Mouse (Mus musculus): ENCODE measurements around the gene Ikzf3. TPM values are rescaled to one million over a fixed set of nuclear protein-coding genes. Genes with fewer than 3 reads are reported as not detected.

Ikzf3 gene
- total and polyA plus RNA-seq, 2 experiments = 0.37 to 1.1 TPM

- no peak for DNase-seq (ENCODE audit: extremely low read depth, low read depth, low spot score)
- Histone ChIP-seq H3K36me3 (ENCODE audit: control insufficient read depth, insufficient read depth, low read length) (no peaks in the 10 kb centered on the region), H3K4me1 (ENCODE audit: control insufficient read depth, insufficient read depth, low read length) (no peaks in the 10 kb centered on the region), H3K27ac (replicated peaks; ENCODE audit: insufficient read depth, low read depth, low read length) (no peak overlapping the region), H3K79me2 (ENCODE audit: control insufficient read depth, insufficient read depth, low read length) (no peaks in the 10 kb centered on the region), H3K27me3 (ENCODE audit: control insufficient read depth, insufficient read depth, low read length) (peaks cover 3% of the 10 kb centered on the region; the same call in 1 of the 2 replicates), H3K4me3 (ENCODE audit: insufficient read depth, low read depth, low read length) (no peak overlapping the region), H3K9ac (ENCODE audit: low read depth, low read length) (no peak overlapping the region)
- WGBS = 89% methylated on average over 12 of the region's 12 CpGs
- no peak for TF ChIP-seq CTCF (IDR thresholded peaks at IDR 0.05; ENCODE audit: low read depth, low read length)
- no peak for TF ChIP-seq POLR2A (IDR thresholded peaks at IDR 0.05; ENCODE audit: extremely low read depth, insufficient read depth, low read length)
Observed at GRCm38 (mm10) chr11:98479940-98480497, 65.8 kb downstream of the Ikzf3 start.

GRCm38 (mm10) chr11:98479026-98479939, 66.5 kb downstream of the Ikzf3 start:
- no peak for DNase-seq (ENCODE audit: extremely low read depth, low read depth, low spot score)
- Histone ChIP-seq H3K4me1 (ENCODE audit: control insufficient read depth, insufficient read depth, low read length) (no peaks in the 10 kb centered on the region), H3K4me3 (ENCODE audit: insufficient read depth, low read depth, low read length) (no peak overlapping the region), H3K9ac (ENCODE audit: low read depth, low read length) (no peak overlapping the region), H3K36me3 (ENCODE audit: control insufficient read depth, insufficient read depth, low read length) (no peaks in the 10 kb centered on the region), H3K27ac (replicated peaks; ENCODE audit: insufficient read depth, low read depth, low read length) (no peak overlapping the region), H3K79me2 (ENCODE audit: control insufficient read depth, insufficient read depth, low read length) (no peaks in the 10 kb centered on the region), H3K27me3 (ENCODE audit: control insufficient read depth, insufficient read depth, low read length) (peaks cover 3% of the 10 kb centered on the region; the same call in 1 of the 2 replicates)
- TF ChIP-seq CTCF (IDR thresholded peaks at IDR 0.05; ENCODE audit: low read depth, low read length) = no peak
- no peak for TF ChIP-seq POLR2A (IDR thresholded peaks at IDR 0.05; ENCODE audit: extremely low read depth, insufficient read depth, low read length)
- WGBS = 74% methylated on average over 13 of the region's 13 CpGs

DNA sequence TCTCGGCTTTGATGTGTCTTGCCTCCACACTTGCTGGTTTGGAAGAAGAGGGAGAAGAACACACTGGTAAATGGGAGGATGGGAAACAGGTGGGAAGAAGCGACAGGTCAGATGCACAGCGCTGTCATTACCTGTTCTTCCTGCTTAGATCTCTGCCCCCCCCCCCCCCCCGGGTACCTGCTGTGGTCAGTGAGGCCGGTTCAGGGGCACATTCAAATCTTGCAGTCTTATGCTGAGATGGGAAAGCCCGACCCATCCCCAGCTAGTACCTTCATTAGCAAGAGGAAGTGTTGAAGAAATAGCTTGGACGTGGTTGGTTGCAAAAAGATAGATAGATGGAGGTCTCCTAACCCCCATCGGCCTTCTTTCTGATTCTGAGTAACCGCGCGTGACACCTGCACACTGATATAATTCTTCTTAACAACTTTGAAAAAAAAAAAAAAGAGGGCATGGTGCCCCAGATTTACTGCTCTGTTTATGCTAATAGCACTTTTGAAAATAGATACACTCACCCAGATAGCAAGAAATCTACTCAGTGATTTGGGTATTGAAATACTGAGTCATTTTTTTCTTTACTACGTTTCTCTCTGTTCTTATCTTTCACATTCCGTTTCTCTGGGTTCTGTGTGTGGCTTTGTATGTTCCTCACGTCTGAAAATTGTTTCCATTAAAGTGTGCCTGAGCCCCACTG, 68.7 kb downstream of the Ikzf3 start:
- no peaks in the 10 kb centered on the region for H3K36me3 ChIP-seq (ENCODE audit: control insufficient read depth, insufficient read depth, low read length)
- no peak overlapping the region for H3K27ac ChIP-seq (replicated peaks; ENCODE audit: insufficient read depth, low read depth, low read length)
- H3K79me2 ChIP-seq (ENCODE audit: control insufficient read depth, insufficient read depth, low read length) = no peaks in the 10 kb centered on the region
- TF ChIP-seq POLR2A (IDR thresholded peaks at IDR 0.05; ENCODE audit: extremely low read depth, insufficient read depth, low read length) (no peak), CTCF (IDR thresholded peaks at IDR 0.05; ENCODE audit: low read depth, low read length) (no peak)
- H3K27me3 ChIP-seq (ENCODE audit: control insufficient read depth, insufficient read depth, low read length) = peaks cover 3% of the 10 kb centered on the region; the same call in 1 of the 2 replicates
- H3K9ac ChIP-seq (ENCODE audit: low read depth, low read length) = no peak overlapping the region
- DNase-seq (ENCODE audit: extremely low read depth, low read depth, low spot score) = no peak
- 72% methylated on average over 14 of the region's 14 CpGs for WGBS
- no peak overlapping the region for H3K4me3 ChIP-seq (ENCODE audit: insufficient read depth, low read depth, low read length)
- no peaks in the 10 kb centered on the region for H3K4me1 ChIP-seq (ENCODE audit: control insufficient read depth, insufficient read depth, low read length)

DNA sequence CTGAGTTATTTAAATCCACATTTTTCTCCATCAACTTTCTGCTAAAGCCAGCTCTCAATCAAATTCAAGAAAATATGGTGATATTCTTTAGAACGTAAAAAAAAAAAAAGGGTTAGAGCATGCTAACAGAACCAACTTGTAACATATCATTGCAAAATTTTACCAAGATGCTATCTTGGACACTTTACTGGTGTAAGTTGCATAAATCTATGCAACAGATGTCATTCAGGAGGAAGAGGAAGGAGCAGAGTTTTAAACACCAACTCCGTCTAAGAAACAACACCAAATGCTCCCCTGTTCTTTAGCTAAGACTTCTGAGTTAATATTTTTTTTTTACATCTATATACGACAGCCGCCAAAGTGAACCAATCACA, 69.4 kb downstream of the Ikzf3 start:
- 81% methylated on average over 4 of the region's 4 CpGs for WGBS
- TF ChIP-seq CTCF (IDR thresholded peaks at IDR 0.05; ENCODE audit: low read depth, low read length) (no peak), POLR2A (IDR thresholded peaks at IDR 0.05; ENCODE audit: extremely low read depth, insufficient read depth, low read length) (no peak)
- Histone ChIP-seq H3K4me3 (ENCODE audit: insufficient read depth, low read depth, low read length) (no peak overlapping the region), H3K27me3 (ENCODE audit: control insufficient read depth, insufficient read depth, low read length) (peaks cover 3% of the 10 kb centered on the region; the same call in 1 of the 2 replicates), H3K4me1 (ENCODE audit: control insufficient read depth, insufficient read depth, low read length) (no peaks in the 10 kb centered on the region), H3K9ac (ENCODE audit: low read depth, low read length) (no peak overlapping the region), H3K36me3 (ENCODE audit: control insufficient read depth, insufficient read depth, low read length) (no peaks in the 10 kb centered on the region), H3K79me2 (ENCODE audit: control insufficient read depth, insufficient read depth, low read length) (no peaks in the 10 kb centered on the region), H3K27ac (replicated peaks; ENCODE audit: insufficient read depth, low read depth, low read length) (no peak overlapping the region)
- no peak for DNase-seq (ENCODE audit: extremely low read depth, low read depth, low spot score)

GRCm38 (mm10) chr11:98475630-98476433, 70.0 kb downstream of the Ikzf3 start:
- no peak for DNase-seq (ENCODE audit: extremely low read depth, low read depth, low spot score)
- H3K27ac ChIP-seq (replicated peaks; ENCODE audit: insufficient read depth, low read depth, low read length) = no peak overlapping the region
- no peak overlapping the region for H3K4me3 ChIP-seq (ENCODE audit: insufficient read depth, low read depth, low read length)
- TF ChIP-seq CTCF (IDR thresholded peaks at IDR 0.05; ENCODE audit: low read depth, low read length) = no peak
- no peak for TF ChIP-seq POLR2A (IDR thresholded peaks at IDR 0.05; ENCODE audit: extremely low read depth, insufficient read depth, low read length)
- 85% methylated on average over 9 of the region's 9 CpGs for WGBS
- H3K27me3 ChIP-seq (ENCODE audit: control insufficient read depth, insufficient read depth, low read length) = peaks cover 3% of the 10 kb centered on the region; the same call in 1 of the 2 replicates
- H3K36me3 ChIP-seq (ENCODE audit: control insufficient read depth, insufficient read depth, low read length) = no peaks in the 10 kb centered on the region
- no peak overlapping the region for H3K9ac ChIP-seq (ENCODE audit: low read depth, low read length)
- H3K79me2 ChIP-seq (ENCODE audit: control insufficient read depth, insufficient read depth, low read length) = no peaks in the 10 kb centered on the region
- no peaks in the 10 kb centered on the region for H3K4me1 ChIP-seq (ENCODE audit: control insufficient read depth, insufficient read depth, low read length)
